Mouse (Mus musculus) left cerebral cortex, postnatal 14 days (tissue): ENCODE measurements around the gene Unc5c. TPM values are rescaled to one million over a fixed set of nuclear protein-coding genes. Genes with fewer than 3 reads are reported as not detected.
A peak's percentile ranks its signal among the peaks of the same experiment; 100 is the strongest.

Experiments
- DNase-seq, 2 experiments: peaks; one replicate each; pipeline ENCODE4 v3.0.0; 2021 to 2022; ENCODE audit warnings: low spot score in 2 of 2, mixed read lengths in 1 of 2
- intact Hi-C: fragments of 180-260 bp; cut with DNase I; formaldehyde crosslinking; loops from one replicate; pipeline ENCODE4 v1.15.1; 2025
- long read RNA-seq, 2 experiments: library from polyadenylated mRNA; stranded (forward); transcript quantifications; one replicate each; pipeline ENCODE4 v2.0.0; 2021
- total RNA-seq, 2 experiments: library from RNA; stranded (reverse); gene quantifications; 2 replicates each; pipeline ENCODE4 v1.2.3; 2021

Gene Unc5c
- total RNA-seq, result 10 to 100 TPM; 30.7 to 31.7 TPM
- long read RNA-seq, experiment 1, partial matches to known transcripts, result 1 of 2 reads
- long read RNA-seq, experiment 1, other reads (novel, unspliced or antisense), result 1 of 2 reads
- long read RNA-seq, experiment 2, partial matches to known transcripts, result 1 of 3 reads
- long read RNA-seq, experiment 2, other reads (novel, unspliced or antisense), result 2 of 3 reads

- intact Hi-C loops, result loop anchor here (5.0 to 10.0 kb wide), 2 partner anchors 367 to 1280 kb away; no protein-coding TSS in a partner anchor
Observed at GRCm38 (mm10) chr3:141465104-141465705, at the start of gene Unc5c. Unc5c (plus strand) TSS chr3:141465216.

GRCm38 (mm10) chr3:141457475-141457874 lies 7.5 kb upstream of the Unc5c start:
- intact Hi-C loops, result no loop called here
- DNase-seq, result no peak

More at GRCm38 (mm10) chr3:141465104-141465705, at the start of gene Unc5c:
- DNase-seq, result peak; percentile 62 to 70

GRCm38 (mm10) chr3:141462482-141462881 lies 2.5 kb upstream of the Unc5c start:
- intact Hi-C loops, result loop anchor here (10.0 kb wide), 1 partner anchor 1278 kb away; no protein-coding TSS in a partner anchor
- DNase-seq, result peak in 1 of 2 experiments; percentile 7

- intact Hi-C loops, result loop anchor here (5.0 to 10.0 kb wide), 2 partner anchors 368 to 1280 kb away; no protein-coding TSS in a partner anchor
- DNase-seq, result peak; percentile 35 to 65
Observed at GRCm38 (mm10) chr3:141464691-141465103, 319 bp upstream of the Unc5c start.

GRCm38 (mm10) chr3:141466061-141466460 lies 1.0 kb downstream of the Unc5c start:
- intact Hi-C loops, result loop anchor here (5.0 to 10.0 kb wide), 2 partner anchors 366 to 1281 kb away; no protein-coding TSS in a partner anchor
- DNase-seq, result peak; percentile 19 to 39

- peak in 1 of 2 experiments; percentile 17 for DNase-seq
Observed at GRCm38 (mm10) chr3:141466727-141467335, 1.8 kb downstream of the Unc5c start.

GRCm38 (mm10) chr3:141469338-141469737 lies 4.3 kb downstream of the Unc5c start:
- DNase-seq, result peak in 1 of 2 experiments; percentile 8
- intact Hi-C loops, result loop anchor here (5.0 to 10.0 kb wide), 2 partner anchors 363 to 1285 kb away; no protein-coding TSS in a partner anchor

More at GRCm38 (mm10) chr3:141466727-141467335, 1.8 kb downstream of the Unc5c start:
- intact Hi-C loops, result loop anchor here (5.0 to 10.0 kb wide), 2 partner anchors 365 to 1282 kb away; no protein-coding TSS in a partner anchor

GRCm38 (mm10) chr3:141473205-141473604 lies 8.2 kb downstream of the Unc5c start:
- DNase-seq, result no peak
- intact Hi-C loops, result no loop called here

GRCm38 (mm10) chr3:141475389-141475788 lies 10.4 kb downstream of the Unc5c start:
- no peak for DNase-seq
- intact Hi-C loops, result no loop called here

- DNase-seq, result no peak
- intact Hi-C loops, result no loop called here
Observed at GRCm38 (mm10) chr3:141475919-141476318, 10.9 kb downstream of the Unc5c start.

- DNase-seq, result peak in 1 of 2 experiments; percentile 12
- intact Hi-C loops, result no loop called here
Observed at GRCm38 (mm10) chr3:141476670-141477069, 11.7 kb downstream of the Unc5c start.

GRCm38 (mm10) chr3:141482465-141482864 lies 17.4 kb downstream of the Unc5c start:
- DNase-seq, result no peak
- intact Hi-C loops, result no loop called here

GRCm38 (mm10) chr3:141483665-141484431 lies 18.8 kb downstream of the Unc5c start:
- intact Hi-C loops, result no loop called here
- DNase-seq, result no peak

GRCm38 (mm10) chr3:141485218-141485617 lies 20.2 kb downstream of the Unc5c start:
- DNase-seq, result no peak
- intact Hi-C loops, result no loop called here

GRCm38 (mm10) chr3:141490647-141491046 lies 25.6 kb downstream of the Unc5c start:
- DNase-seq, result no peak

GRCm38 (mm10) chr3:141491272-141491950 lies 26.4 kb downstream of the Unc5c start:
- intact Hi-C loops, result no loop called here
- no peak for DNase-seq

More at GRCm38 (mm10) chr3:141490647-141491046, 25.6 kb downstream of the Unc5c start:
- intact Hi-C loops, result no loop called here

GRCm38 (mm10) chr3:141491951-141492310 lies 26.9 kb downstream of the Unc5c start:
- intact Hi-C loops, result no loop called here
- no peak for DNase-seq

- intact Hi-C loops, result no loop called here
- DNase-seq, result no peak
Observed at GRCm38 (mm10) chr3:141493000-141493399, 28.0 kb downstream of the Unc5c start.
